Mouse (Mus musculus) hindbrain, embryonic 10.5 days (tissue): Measurements from ENCODE around the gene Tmem151b. TPM values are rescaled to one million over a fixed set of nuclear protein-coding genes. Genes with fewer than 3 reads are reported as not detected.

Source experiments
- DNase-seq: peaks from one replicate; pipeline ENCODE4 v3.0.0-alpha.2; 2017; ENCODE audit warnings: low spot score
- H3K27ac ChIP-seq: fragments of 300-500 bp; sonication (generic); 2 replicates; pipeline ENCODE4 v1.5.1; 2016; ENCODE audit warnings: mild to moderate bottlenecking, moderate library complexity
- H3K27me3 ChIP-seq: fragments of 300-500 bp; sonication (generic); 2 replicates; pipeline ENCODE4 v1.6.1; 2016; ENCODE audit warnings: mild to moderate bottlenecking; ENCODE audit not compliant: poor library complexity, insufficient read depth, severe bottlenecking
- H3K36me3 ChIP-seq: fragments of 300-500 bp; sonication (generic); 2 replicates; pipeline ENCODE4 v1.6.1; 2016; ENCODE audit warnings: mild to moderate bottlenecking, moderate library complexity
- H3K4me1 ChIP-seq: fragments of 300-500 bp; sonication (generic); replicated peaks from 2 replicates; pipeline ENCODE4 v1.6.1; 2016; ENCODE audit warnings: mild to moderate bottlenecking
- H3K4me3 ChIP-seq: fragments of 300-500 bp; sonication (generic); 2 replicates; pipeline ENCODE4 v1.5.1; 2016; ENCODE audit warnings: mild to moderate bottlenecking, moderate library complexity
- H3K9me3 ChIP-seq: fragments of 300-500 bp; sonication (generic); 2 replicates; pipeline ENCODE4 v1.6.1; 2016; ENCODE audit warnings: mild to moderate bottlenecking, moderate library complexity
- WGBS: fragments of 180-500 bp; shearing (Covaris S2); methylation state at CpG from one replicate; pipeline ENCODE4 v1.1.7; 2016; 5-methylcytosine and 5-hydroxymethylcytosine counted together
- polyA plus RNA-seq: library from polyadenylated mRNA; unstranded; fragments of >200 nt; fragmentation: Nextera tagmentation; extraction: Ambion mirVana; gene quantifications from 2 replicates; pipeline ENCODE4 v1.2.1, GENCODE M21; 2016

The Tmem151b gene
- polyA plus RNA-seq = 7.2 and 10.6 TPM in 2 replicates

DNA sequence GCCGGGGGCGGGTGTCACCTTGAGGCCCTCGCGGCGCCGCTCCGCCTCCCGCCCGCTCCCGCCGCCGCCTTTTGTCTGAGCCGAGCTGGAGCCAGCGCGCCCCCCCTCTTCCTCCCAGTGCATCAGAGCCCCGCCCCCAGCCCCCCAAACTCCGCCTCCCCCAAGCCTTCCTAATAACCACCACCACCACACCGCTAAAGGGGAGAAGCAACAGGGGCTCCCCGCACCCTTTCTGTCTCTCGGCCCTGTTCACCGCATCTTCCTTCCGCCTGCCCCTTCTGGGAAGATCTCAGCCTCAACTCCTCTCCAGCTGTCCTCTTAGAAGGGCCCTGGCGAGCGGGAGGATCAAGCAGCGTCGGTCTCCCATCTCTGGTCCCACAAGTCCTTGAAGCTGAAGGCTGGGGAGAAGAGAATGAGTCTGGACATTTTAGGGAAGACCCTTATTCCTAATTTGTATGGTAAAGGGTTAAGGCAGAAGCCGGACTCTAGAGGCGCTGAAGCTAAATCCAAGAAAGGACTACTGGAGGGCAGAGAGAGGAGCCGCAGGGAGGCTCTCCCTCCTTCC lies at the start of gene Tmem151b:
Gene Tmem151b (minus strand): TSS at position 61 of the 565 bp plus-strand sequence.
- peaks cover 17% of the 10 kb centered on the region for H3K36me3 ChIP-seq
- peaks cover 67% of the 10 kb centered on the region for H3K27me3 ChIP-seq
- peaks cover 64% of the 10 kb centered on the region for H3K4me1 ChIP-seq
- peak within 1 kb of the TSS; percentile 97 for H3K4me3 ChIP-seq
- peak within 1 kb of the TSS; percentile 99 for H3K27ac ChIP-seq
- WGBS = under 1% methylated on average over 18 of the region's 29 CpGs
- H3K9me3 ChIP-seq = no peaks in the 10 kb centered on the region
- DNase-seq = peak; percentile 78

DNA sequence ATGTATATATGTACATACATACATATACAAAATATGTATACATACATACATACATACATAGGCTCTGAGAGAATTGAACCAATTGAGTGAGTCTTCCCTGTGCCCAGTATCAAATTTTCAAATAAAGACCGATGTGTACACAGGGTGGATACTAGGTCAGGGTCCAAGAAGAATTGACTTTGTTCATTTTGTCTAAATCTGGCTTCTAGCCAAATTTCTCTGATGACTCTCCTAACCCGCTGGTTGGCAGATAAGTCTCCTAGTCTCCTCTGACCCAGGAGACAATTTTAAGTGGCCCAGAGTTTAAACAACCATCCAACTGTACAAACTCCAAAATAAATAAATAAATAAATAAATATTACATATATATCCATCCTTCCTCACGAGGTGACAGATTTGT lies 49.4 kb upstream of the Tmem151b start:
- peak overlapping the region; percentile 85; the same call in 1 of the 2 replicates for H3K27ac ChIP-seq
- peaks cover 93% of the 10 kb centered on the region for H3K27me3 ChIP-seq
- no peak for DNase-seq
- peaks cover 83% of the 10 kb centered on the region for H3K4me1 ChIP-seq
- no peaks in the 10 kb centered on the region for H3K36me3 ChIP-seq
- no peaks in the 10 kb centered on the region for H3K9me3 ChIP-seq
- peak overlapping the region; percentile 57 for H3K4me3 ChIP-seq
- WGBS = 58% methylated on average over 3 of the region's 3 CpGs

DNA sequence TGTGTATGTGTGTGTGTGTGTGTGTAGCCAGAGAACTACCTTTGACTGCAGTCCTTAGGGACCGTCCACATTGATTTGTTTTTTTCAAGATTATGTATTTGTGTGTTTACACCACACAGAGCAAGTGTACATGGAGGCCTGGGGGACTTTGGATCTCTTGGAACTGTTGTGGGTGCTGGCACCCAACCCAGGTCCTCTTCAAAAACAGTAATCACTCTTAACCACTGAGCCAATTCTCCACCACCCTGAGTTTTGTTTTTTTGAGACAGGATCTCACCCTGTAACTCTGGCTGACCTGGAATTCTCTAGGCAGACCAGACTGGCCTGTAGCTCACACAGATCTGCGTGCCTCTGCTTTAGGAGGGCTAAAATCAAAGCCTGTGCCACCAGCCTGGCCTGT lies 48.9 kb upstream of the Tmem151b start:
- H3K4me3 ChIP-seq = no peak overlapping the region
- 89% methylated on average over 2 of the region's 2 CpGs for WGBS
- H3K4me1 ChIP-seq = peaks cover 88% of the 10 kb centered on the region
- 0 out of 2 replicates have a peak overlapping the region, but pooled peaks have one; percentile 46 for H3K27ac ChIP-seq
- DNase-seq = no peak
- H3K36me3 ChIP-seq = no peaks in the 10 kb centered on the region
- H3K9me3 ChIP-seq = no peaks in the 10 kb centered on the region
- peaks cover 93% of the 10 kb centered on the region for H3K27me3 ChIP-seq

DNA sequence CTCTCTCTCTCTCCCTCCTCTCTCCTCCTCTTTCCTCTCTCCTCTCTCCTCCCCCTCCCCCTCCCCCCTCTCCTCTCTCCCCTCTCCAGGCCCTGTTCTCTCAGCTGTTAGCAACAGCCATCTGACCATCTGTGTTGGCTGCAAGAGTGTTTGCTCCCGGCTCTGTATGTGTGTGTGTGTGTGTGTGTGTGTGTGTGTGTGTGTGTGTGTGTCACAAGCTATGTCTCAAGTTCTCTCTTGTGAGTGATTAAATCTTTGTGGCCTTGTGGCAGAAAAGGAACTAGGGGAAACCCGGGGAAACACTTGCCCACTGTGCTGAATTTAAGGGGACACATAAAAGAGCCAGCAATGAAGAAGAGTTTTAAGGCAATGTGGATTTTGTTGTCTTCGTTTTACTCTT lies 48.3 kb upstream of the Tmem151b start:
- 49% methylated on average over 3 of the region's 3 CpGs for WGBS
- Histone ChIP-seq H3K27ac (no peak overlapping the region; the same call in 1 of the 2 replicates), H3K9me3 (no peaks in the 10 kb centered on the region), H3K4me1 (peaks cover 94% of the 10 kb centered on the region), H3K36me3 (no peaks in the 10 kb centered on the region), H3K4me3 (no peak overlapping the region), H3K27me3 (peaks cover 93% of the 10 kb centered on the region)
- peak; percentile 57 for DNase-seq

DNA sequence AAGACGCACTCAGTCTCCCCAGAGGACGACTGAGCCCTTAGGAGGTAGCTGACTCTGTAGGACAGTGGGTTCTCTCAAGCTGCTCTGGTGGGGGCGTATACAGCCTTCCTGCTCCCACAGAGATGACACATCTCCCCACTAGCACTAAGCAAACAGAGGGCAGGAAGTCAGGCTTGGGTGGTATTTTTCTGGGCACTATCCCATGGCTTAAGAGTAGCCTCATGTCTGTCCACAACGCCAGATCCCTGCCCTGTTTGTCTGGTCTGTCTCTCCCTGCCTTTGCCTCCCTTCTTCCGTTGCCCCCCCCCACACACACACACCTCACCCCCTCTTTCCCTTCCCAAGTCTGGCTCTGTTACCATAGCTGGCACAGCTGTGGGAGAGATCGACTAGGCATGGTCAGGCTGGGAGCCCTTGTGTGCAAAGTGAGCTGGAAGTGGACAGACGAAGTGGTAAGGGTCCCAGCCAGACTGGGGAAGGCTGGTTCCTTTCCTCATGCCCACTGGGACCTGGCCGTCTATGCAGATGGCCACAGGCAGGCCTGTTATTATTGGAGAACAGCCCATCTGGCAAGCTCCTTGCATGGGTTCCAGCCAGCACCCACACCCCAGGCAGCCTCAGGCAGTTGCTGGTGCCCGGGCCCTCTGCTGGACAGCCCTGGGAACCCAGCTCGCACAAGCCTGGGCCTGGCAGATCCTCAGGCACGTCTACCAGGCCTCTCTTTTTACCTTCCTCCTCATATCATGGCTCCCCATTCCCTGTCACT lies 47.3 kb upstream of the Tmem151b start:
- no peaks in the 10 kb centered on the region for H3K9me3 ChIP-seq
- 22% methylated on average over 11 of the region's 11 CpGs for WGBS
- H3K27ac ChIP-seq = peak overlapping the region; percentile 88
- DNase-seq = peak; percentile 62
- H3K36me3 ChIP-seq = no peaks in the 10 kb centered on the region
- H3K4me3 ChIP-seq = peak overlapping the region; percentile 5; the same call in 1 of the 2 replicates
- peaks cover 86% of the 10 kb centered on the region for H3K27me3 ChIP-seq
- H3K4me1 ChIP-seq = peaks cover 97% of the 10 kb centered on the region

DNA sequence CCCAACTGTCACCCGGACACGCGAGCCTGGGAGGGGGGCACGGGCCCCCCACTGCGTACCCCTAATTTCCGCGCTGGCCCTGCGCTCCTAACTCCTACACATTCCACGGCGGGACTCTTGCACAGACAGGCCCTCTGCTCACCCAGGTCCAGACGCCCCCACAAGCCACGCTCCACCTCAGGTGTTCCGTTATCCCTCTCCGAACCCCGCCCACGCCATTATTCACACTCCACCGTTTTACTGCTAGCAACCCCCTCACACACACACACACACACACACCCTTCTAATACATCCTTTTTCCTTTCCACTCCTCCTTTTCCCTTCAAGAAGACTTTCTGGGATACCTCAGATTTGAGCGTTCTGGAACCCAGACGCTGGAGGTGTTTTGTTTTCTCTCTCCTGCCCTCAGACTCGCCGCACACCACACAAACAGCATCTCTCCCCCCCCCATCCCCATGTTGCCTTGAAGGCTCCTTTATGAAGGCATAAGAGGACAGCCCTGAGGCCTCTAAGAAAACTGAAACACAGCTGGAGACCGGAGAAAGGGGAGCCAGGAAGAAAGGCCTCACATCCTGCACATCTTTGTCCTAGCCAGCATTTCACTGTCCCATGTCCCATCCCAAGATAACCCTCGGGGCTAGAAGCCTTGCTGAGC lies 46.4 kb upstream of the Tmem151b start:
- Histone ChIP-seq H3K4me1 (peaks cover 97% of the 10 kb centered on the region), H3K27me3 (peaks cover 77% of the 10 kb centered on the region)
- WGBS = 2% methylated on average over 23 of the region's 23 CpGs

DNA sequence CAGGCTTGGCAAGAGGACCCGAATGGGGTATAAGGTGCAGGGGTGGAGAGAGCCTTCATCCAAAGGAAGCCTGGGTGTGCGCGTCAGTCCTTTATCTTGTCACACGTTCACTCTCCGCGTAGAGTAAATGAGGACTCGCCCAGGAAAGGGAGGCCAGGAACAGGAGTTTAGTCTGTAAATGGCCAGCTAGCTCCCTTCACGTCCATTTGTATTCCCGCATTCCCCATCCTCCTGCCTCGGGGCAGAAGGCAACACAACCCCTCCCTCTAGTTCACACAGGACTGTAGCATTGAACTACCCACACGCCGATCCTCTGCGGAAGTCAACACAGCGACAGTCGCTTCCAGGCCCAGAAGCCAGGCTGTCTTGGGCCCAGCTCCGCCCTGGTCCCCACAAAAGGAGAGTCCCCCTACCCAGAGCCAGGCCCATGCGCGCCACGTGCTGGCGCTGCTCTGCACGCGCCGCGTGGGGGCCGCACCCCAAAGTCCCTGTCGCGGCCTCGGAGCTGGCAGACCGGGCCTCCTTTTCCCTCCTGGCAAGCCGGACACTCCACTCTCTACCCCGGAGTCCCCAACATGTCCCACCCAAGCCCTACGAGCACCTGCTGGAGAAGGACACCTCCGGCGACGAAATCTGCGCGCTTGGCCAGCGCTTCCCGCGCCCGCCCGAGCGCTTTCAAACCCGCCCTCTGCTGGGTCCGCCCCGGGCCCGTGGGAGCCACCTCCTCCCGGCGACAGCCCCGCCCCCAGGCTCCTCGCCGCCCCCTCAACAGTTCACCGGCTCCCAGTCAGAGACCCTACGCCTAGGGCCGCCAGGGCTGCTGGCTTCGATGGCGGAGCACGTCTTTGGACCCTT lies 45.6 kb upstream of the Tmem151b start:
- Histone ChIP-seq H3K27me3 (peaks cover 69% of the 10 kb centered on the region), H3K4me3 (peak overlapping the region; percentile 69), H3K36me3 (no peaks in the 10 kb centered on the region), H3K27ac (peak overlapping the region; percentile 88), H3K4me1 (peaks cover 93% of the 10 kb centered on the region), H3K9me3 (no peaks in the 10 kb centered on the region)
- peak; percentile 76 for DNase-seq
- 2% methylated on average over 58 of the region's 58 CpGs for WGBS

More for the DNA sequence above, 46.4 kb upstream of the Tmem151b start:
- H3K4me3 ChIP-seq = peak overlapping the region; percentile 69
- no peak for DNase-seq
- no peaks in the 10 kb centered on the region for H3K36me3 ChIP-seq
- peak overlapping the region; percentile 88 for H3K27ac ChIP-seq
- H3K9me3 ChIP-seq = no peaks in the 10 kb centered on the region

DNA sequence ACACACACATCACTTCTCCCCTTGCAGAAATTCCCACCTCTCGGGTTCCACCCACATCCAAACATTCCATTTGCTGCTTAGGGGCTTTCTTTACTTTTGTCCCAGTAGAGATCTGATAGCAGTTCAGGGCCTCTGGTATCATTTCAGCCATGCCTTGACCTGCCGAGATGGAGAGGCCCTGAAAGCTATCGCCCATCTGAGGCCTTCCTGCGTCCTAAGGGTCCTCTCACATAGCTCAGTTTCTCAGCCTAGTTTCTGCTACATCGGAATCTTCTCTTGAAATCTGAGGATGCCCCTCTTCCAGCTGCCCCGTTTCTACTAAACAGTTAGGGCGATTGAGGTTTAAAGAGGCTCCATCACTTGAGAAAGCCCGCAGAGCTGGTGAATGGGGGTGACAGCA lies 44.7 kb upstream of the Tmem151b start:
- Histone ChIP-seq H3K36me3 (peaks cover 8% of the 10 kb centered on the region; the same call in 1 of the 2 replicates), H3K4me1 (peaks cover 84% of the 10 kb centered on the region), H3K4me3 (peak overlapping the region; percentile 69), H3K27ac (peak overlapping the region; percentile 88; the same call in 1 of the 2 replicates), H3K9me3 (no peaks in the 10 kb centered on the region), H3K27me3 (peaks cover 60% of the 10 kb centered on the region)
- 39% methylated on average over 8 of the region's 8 CpGs for WGBS
- DNase-seq = no peak

DNA sequence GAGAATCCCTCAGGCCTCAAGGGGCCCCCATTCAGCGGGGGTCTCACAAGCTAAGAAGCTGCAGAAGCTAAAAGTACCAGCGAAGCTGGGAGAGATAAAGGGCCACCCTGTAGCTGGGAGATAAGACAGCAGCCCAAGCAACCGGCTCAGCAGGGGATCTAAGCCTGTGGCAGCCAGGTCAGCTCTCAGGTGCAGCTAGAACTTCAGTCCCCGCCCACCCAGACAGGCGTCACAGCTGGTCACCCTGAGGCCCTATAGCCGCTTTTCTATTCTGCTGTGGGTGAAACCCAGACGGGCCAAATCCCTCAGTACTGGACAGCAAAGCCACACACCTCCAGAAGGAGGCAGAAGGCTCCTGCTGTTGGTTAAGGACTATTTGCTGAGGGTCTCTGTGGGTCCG lies 44.0 kb upstream of the Tmem151b start:
- WGBS = 19% methylated on average over 8 of the region's 8 CpGs
- Histone ChIP-seq H3K27ac (peak overlapping the region; percentile 60), H3K27me3 (peaks cover 58% of the 10 kb centered on the region), H3K36me3 (peaks cover 15% of the 10 kb centered on the region), H3K9me3 (no peaks in the 10 kb centered on the region), H3K4me3 (peak overlapping the region; percentile 69), H3K4me1 (peaks cover 77% of the 10 kb centered on the region)
- no peak for DNase-seq

DNA sequence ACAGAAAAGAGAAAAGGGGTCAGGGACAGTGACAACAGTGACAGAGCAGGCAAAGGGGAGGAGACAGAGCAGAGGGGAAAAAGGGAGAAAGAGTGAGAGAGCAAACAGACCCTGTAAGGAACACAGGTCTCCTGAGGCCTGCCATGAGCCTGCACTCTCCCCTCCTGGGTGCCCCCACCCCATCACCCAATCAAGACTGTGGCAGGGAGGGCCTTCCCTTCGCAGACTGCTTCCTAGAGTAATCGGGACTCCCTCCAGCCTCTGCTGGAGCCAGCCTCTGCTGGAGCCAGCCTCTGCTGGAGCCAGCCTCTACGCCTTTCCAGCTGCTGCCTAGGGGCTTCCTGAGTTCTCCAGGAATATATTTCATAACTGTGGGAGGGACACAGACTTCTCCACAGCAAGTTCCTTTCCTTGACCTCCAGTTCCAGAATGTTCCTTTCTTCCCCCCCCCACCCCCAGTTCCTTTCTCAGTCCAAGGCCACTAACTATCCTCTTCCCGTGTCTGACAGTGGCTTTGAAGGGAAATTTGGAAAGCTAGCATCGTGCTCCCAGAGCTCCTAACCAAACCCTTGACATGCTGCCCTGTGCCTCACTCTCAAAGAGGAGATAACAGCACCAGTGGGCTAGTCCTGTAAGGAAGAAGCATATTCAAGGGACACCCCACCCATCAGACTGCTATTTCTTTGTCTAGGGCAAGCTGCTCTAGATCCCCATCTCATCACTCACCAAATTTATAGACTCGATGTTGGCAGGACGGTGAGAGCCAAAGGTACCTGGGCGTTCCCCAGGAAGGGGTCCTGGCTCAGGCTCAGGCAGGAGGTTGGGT lies 43.3 kb upstream of the Tmem151b start:
- peak overlapping the region; percentile 60 for H3K27ac ChIP-seq
- whole genome bisulfite sequencing = 58% methylated on average over 8 of the region's 8 CpGs

DNA sequence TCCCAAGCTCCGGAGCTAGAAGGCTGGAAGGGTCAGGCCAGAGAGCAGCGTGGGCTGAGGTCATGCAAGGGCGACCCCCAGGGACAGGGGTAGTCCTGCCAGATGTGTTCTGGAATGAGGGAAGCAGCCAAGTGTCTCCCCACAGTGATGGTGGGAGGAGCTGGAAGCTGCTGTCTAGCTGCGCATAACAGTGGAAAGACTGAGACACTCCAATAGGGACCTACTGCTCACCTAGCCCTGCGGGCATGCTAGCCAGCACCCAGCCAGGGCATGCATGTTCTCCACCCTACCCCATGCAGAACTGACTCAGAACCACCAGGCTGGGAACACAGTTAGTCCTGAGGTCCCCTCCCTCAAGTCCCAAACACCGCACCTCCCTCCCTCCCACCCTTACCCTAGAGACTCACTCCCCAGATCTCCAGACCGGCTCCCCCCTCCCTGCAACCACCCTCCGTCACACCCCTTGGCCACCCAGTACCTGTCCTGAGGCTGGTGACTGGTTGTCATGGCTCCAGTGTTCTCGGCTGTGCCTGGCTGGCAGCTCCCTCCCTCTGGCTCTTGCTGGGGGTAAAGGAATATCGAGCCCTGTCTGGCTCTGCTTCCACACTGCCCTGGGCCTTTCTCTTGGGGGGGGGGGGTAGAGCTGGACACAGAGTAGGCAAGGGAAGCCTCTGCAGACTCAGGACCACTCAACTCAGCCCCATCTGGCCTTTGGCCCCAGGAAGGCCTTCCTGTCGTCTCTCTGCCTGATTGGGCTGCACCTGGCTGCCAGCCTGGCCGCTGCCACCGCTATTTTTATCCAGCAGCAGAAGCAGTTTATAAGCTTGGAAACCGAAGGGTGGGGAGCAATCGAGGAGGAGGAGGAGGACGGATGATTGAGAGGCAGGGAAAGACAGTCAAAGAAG lies 42.5 kb upstream of the Tmem151b start:
- H3K27ac ChIP-seq = peak overlapping the region; percentile 36
- H3K4me1 ChIP-seq = peaks cover 62% of the 10 kb centered on the region

More for the DNA sequence above, 43.3 kb upstream of the Tmem151b start:
- Histone ChIP-seq H3K27me3 (peaks cover 52% of the 10 kb centered on the region), H3K36me3 (peaks cover 20% of the 10 kb centered on the region), H3K4me1 (peaks cover 71% of the 10 kb centered on the region), H3K9me3 (no peaks in the 10 kb centered on the region), H3K4me3 (peak overlapping the region; percentile 69)
- DNase-seq = no peak

More for the DNA sequence above, 42.5 kb upstream of the Tmem151b start:
- Histone ChIP-seq H3K27me3 (peaks cover 43% of the 10 kb centered on the region), H3K9me3 (peaks cover 2% of the 10 kb centered on the region; the same call in 1 of the 2 replicates), H3K36me3 (peaks cover 26% of the 10 kb centered on the region), H3K4me3 (peak overlapping the region; percentile 69)
- 50% methylated on average over 16 of the region's 16 CpGs for WGBS
- no peak for DNase-seq
